8 mouse cellular contexts compared by ENCODE assay signal in genomic region chr3:104638932-104639748, GRCm38 (mm10). TPM values are rescaled to one million over a fixed set of nuclear protein-coding genes. Genes with fewer than 3 reads are reported as not detected.
DNase-seq lines count a peak whose midpoint lies in the region; ATAC-seq lines count a peak whose summit lies in the region.

No protein-coding gene starts in this region.

- under 1% methylated on average over 58 of the region's 58 CpGs for WGBS in intestine, embryonic 15.5 days
- WGBS in midbrain, embryonic 10.5 days: under 1% methylated on average over 58 of the region's 58 CpGs

- peak overlapping the region; percentile 82 for H3K9ac ChIP-seq in intestine, embryonic 15.5 days

- peak; percentile 80 for ATAC-seq in intestine, embryonic 15.5 days

- H3K4me1 ChIP-seq in intestine, embryonic 15.5 days (replicated peaks): 0 out of 2 replicates have a peak, but pooled peaks cover 4% of the 10 kb centered on the region
- peaks cover 36% of the 10 kb centered on the region for H3K4me1 ChIP-seq in midbrain, embryonic 10.5 days

- no peaks in the 10 kb centered on the region for H3K36me3 ChIP-seq in intestine, embryonic 15.5 days
- no peaks in the 10 kb centered on the region for H3K36me3 ChIP-seq in midbrain, embryonic 10.5 days

- intact Hi-C loops in gastrocnemius, postnatal 36 days (cut with DNase I): loop anchor here (5.0 kb wide), 1 partner anchor 97 kb away; no protein-coding TSS in a partner anchor
- intact Hi-C loops in left cerebral cortex, postnatal 4 days (cut with DNase I): no loop called here

- no peaks in the 10 kb centered on the region for H3K9me3 ChIP-seq in intestine, embryonic 15.5 days
- no peaks in the 10 kb centered on the region for H3K9me3 ChIP-seq in midbrain, embryonic 10.5 days (replicated peaks)

- H3K27ac ChIP-seq in intestine, embryonic 15.5 days: peak overlapping the region; percentile 80
- peak overlapping the region; percentile 91 for H3K27ac ChIP-seq in midbrain, embryonic 10.5 days (replicated peaks)

- peak overlapping the region; percentile 97 for H3K4me2 ChIP-seq in intestine, embryonic 15.5 days (replicated peaks)

- DNase-seq in urinary bladder, adult 18-20 months (ENCODE audit: low spot score in 2 of 2): peak; percentile 40 to 58
- no peak for DNase-seq in urinary bladder, postnatal 10 days (ENCODE audit: low spot score)
- peak; percentile 32 for DNase-seq in embryo, embryonic 11.5 days (ENCODE audit: low read depth, low spot score)
- DNase-seq in gastrocnemius, postnatal 36 days: peak; percentile 17 to 46
- peak; percentile 51 for DNase-seq in left cerebral cortex, postnatal 4 days
- peak; percentile 68 for DNase-seq in midbrain, embryonic 10.5 days (ENCODE audit: low spot score)
- DNase-seq in spleen, adult 12 weeks (ENCODE audit: low spot score): peak; percentile 64

- H3K27me3 ChIP-seq in intestine, embryonic 15.5 days (replicated peaks): no peaks in the 10 kb centered on the region
- no peaks in the 10 kb centered on the region for H3K27me3 ChIP-seq in midbrain, embryonic 10.5 days (ENCODE audit: low read depth, poor library complexity, severe bottlenecking)

- H3K4me3 ChIP-seq in intestine, embryonic 15.5 days (replicated peaks): peak overlapping the region; percentile 91
- H3K4me3 ChIP-seq in midbrain, embryonic 10.5 days: peak overlapping the region; percentile 90

RNA-seq across cellular contexts. Expression of gene Slc16a1, which starts 0.7 kb away (rescaled TPM):
- 10 to 100 TPM; 20.3 to 27.5 TPM for total RNA-seq in gastrocnemius, postnatal 36 days (2021)
- 45.7 and 50.0 TPM in 2 replicates for polyA plus RNA-seq in intestine, embryonic 15.5 days (2015; fragmentation: Nextera tagmentation; extraction: Ambion mirVana)
- total RNA-seq in left cerebral cortex, postnatal 4 days (2021): 10 to 100 TPM; 45.4 to 48.5 TPM
- 32.8 and 44.3 TPM in 2 replicates for polyA plus RNA-seq in midbrain, embryonic 10.5 days (2016; fragmentation: Nextera tagmentation; extraction: Ambion mirVana)
